Mouse (Mus musculus): ENCODE results near the gene Adcy9.

Adcy9 gene

GRCm38 (mm10) chr16:4418776-4419545 is 1.3 kb downstream of the Adcy9 start:
- no peak for DNase-seq (ENCODE audit: low read depth, low spot score)

GRCm38 (mm10) chr16:4418072-4418471 is 2.2 kb downstream of the Adcy9 start:
- DNase-seq (ENCODE audit: low read depth, low spot score): no peak

- DNase-seq (ENCODE audit: low read depth, low spot score): no peak
Measured at GRCm38 (mm10) chr16:4417455-4417854, 2.8 kb downstream of the Adcy9 start.

- DNase-seq (ENCODE audit: low read depth, low spot score): no peak
Measured at GRCm38 (mm10) chr16:4414881-4415585, 5.3 kb downstream of the Adcy9 start.

- DNase-seq (ENCODE audit: low read depth, low spot score): no peak
Measured at GRCm38 (mm10) chr16:4413988-4414880, 6.1 kb downstream of the Adcy9 start.

- DNase-seq (ENCODE audit: low read depth, low spot score): no peak
Measured at GRCm38 (mm10) chr16:4413301-4413700, 7.0 kb downstream of the Adcy9 start.

GRCm38 (mm10) chr16:4412298-4412697 is 8.0 kb downstream of the Adcy9 start:
- no peak for DNase-seq (ENCODE audit: low read depth, low spot score)

GRCm38 (mm10) chr16:4411296-4411695 is 9.0 kb downstream of the Adcy9 start:
- DNase-seq (ENCODE audit: low read depth, low spot score): no peak

GRCm38 (mm10) chr16:4407536-4407935 is 12.8 kb downstream of the Adcy9 start:
- DNase-seq (ENCODE audit: low read depth, low spot score): no peak

- DNase-seq (ENCODE audit: low read depth, low spot score): no peak
Measured at GRCm38 (mm10) chr16:4406706-4407105, 13.6 kb downstream of the Adcy9 start.

GRCm38 (mm10) chr16:4406047-4406586 is 14.2 kb downstream of the Adcy9 start:
- no peak for DNase-seq (ENCODE audit: low read depth, low spot score)

GRCm38 (mm10) chr16:4404933-4405761 is 15.2 kb downstream of the Adcy9 start:
- DNase-seq (ENCODE audit: low read depth, low spot score): no peak

GRCm38 (mm10) chr16:4401109-4401508 is 19.2 kb downstream of the Adcy9 start:
- no peak for DNase-seq (ENCODE audit: low read depth, low spot score)

GRCm38 (mm10) chr16:4399471-4400223 is 20.7 kb downstream of the Adcy9 start:
- no peak for DNase-seq (ENCODE audit: low read depth, low spot score)

- DNase-seq (ENCODE audit: low read depth, low spot score): no peak
Measured at GRCm38 (mm10) chr16:4398782-4399181, 21.5 kb downstream of the Adcy9 start.

- no peak for DNase-seq (ENCODE audit: low read depth, low spot score)
Measured at GRCm38 (mm10) chr16:4397636-4398035, 22.7 kb downstream of the Adcy9 start.

GRCm38 (mm10) chr16:4395687-4396341 is 24.5 kb downstream of the Adcy9 start:
- no peak for DNase-seq (ENCODE audit: low read depth, low spot score)

GRCm38 (mm10) chr16:4394991-4395590 is 25.2 kb downstream of the Adcy9 start:
- DNase-seq (ENCODE audit: low read depth, low spot score): no peak

- no peak for DNase-seq (ENCODE audit: low read depth, low spot score)
Measured at GRCm38 (mm10) chr16:4383473-4384038, 36.7 kb downstream of the Adcy9 start.
